Mouse (Mus musculus) heart, postnatal 0 days (tissue): ENCODE data around the gene Tmem44. TPM values are rescaled to one million over a fixed set of nuclear protein-coding genes. Genes with fewer than 3 reads are reported as not detected.
A peak's percentile ranks its signal among the peaks of the same experiment; 100 is the strongest.

Experiments
- ATAC-seq: fragments of 200-750 bp; cut with Nextera tagmentation; 2 replicates; pipeline ENCODE4 v1.8.0; 2017; ENCODE audit warnings: low read depth, moderate number of reproducible peaks, moderate library complexity; ENCODE audit not compliant: insufficient read depth
- DNase-seq: peaks from one replicate; pipeline ENCODE4 v3.0.0-alpha.2; 2016; ENCODE audit warnings: low spot score
- H3K27ac ChIP-seq: fragments of 300-500 bp; sonication (generic); 2 replicates; pipeline ENCODE4 v1.5.1; 2014; ENCODE audit warnings: low read depth, mild to moderate bottlenecking
- H3K27me3 ChIP-seq: fragments of 300-500 bp; sonication (generic); 2 replicates; pipeline ENCODE4 v1.6.1; 2014; ENCODE audit warnings: low read length, mixed read lengths; ENCODE audit not compliant: control insufficient read depth, insufficient read depth
- H3K36me3 ChIP-seq: fragments of 300-500 bp; sonication (generic); replicated peaks from 2 replicates; pipeline ENCODE4 v1.6.1; 2014; ENCODE audit warnings: low read length, mixed read lengths; ENCODE audit not compliant: control insufficient read depth, insufficient read depth
- H3K4me1 ChIP-seq: fragments of 300-500 bp; sonication (generic); 2 replicates; pipeline ENCODE4 v1.6.1; 2014; ENCODE audit warnings: antibody characterized with exemption; ENCODE audit not compliant: control insufficient read depth, insufficient read depth
- H3K4me2 ChIP-seq: fragments of 300-500 bp; sonication (generic); 2 replicates; pipeline ENCODE4 v1.6.1; 2014; ENCODE audit warnings: low read depth, mild to moderate bottlenecking, low read length, moderate library complexity
- H3K4me3 ChIP-seq: fragments of 300-500 bp; sonication (generic); 2 replicates; pipeline ENCODE4 v1.5.1; 2014; ENCODE audit warnings: low read depth, low read length
- H3K9ac ChIP-seq: fragments of 300-500 bp; sonication (generic); replicated peaks from 2 replicates; pipeline ENCODE4 v1.6.1; 2014; ENCODE audit warnings: low read depth, low read length, mixed read lengths
- H3K9me3 ChIP-seq: fragments of 300-500 bp; sonication (generic); replicated peaks from 2 replicates; pipeline ENCODE4 v1.6.1; 2016; ENCODE audit warnings: low read length; ENCODE audit not compliant: control insufficient read depth
- CTCF ChIP-seq: IDR thresholded peaks from 2 replicates; pipeline ENCODE4 v1.5.1; 2016; ENCODE audit warnings: antibody characterized with exemption, control low read depth, low read depth
- EP300 ChIP-seq: IDR thresholded peaks from 2 replicates; pipeline ENCODE4 v1.6.1; 2016; ENCODE audit warnings: antibody characterized with exemption, low read depth
- WGBS: fragments of 180-500 bp; shearing (Covaris S2); extraction: QIAGEN DNeasy Blood & Tissue Kit; methylation state at CpG from one replicate; pipeline ENCODE4 v1.1.7; 2014; 5-methylcytosine and 5-hydroxymethylcytosine counted together
- polyA plus RNA-seq: library from polyadenylated mRNA; unstranded; fragments of >200 nt; fragmentation: Nextera tagmentation; extraction: Ambion mirVana; gene quantifications from 2 replicates; pipeline ENCODE4 v1.2.1, GENCODE M21; 2015
- total RNA-seq: library from RNA; depleted of rRNA; stranded (reverse); fragments of >200 nt; gene quantifications from 2 replicates; pipeline ENCODE4 v1.2.3, GENCODE M21; 2014; ENCODE audit warnings: low replicate concordance

Tmem44 gene
- total and polyA plus RNA-seq, 2 experiments from 2014 or later = 14.6 to 31.1 TPM

DNA sequence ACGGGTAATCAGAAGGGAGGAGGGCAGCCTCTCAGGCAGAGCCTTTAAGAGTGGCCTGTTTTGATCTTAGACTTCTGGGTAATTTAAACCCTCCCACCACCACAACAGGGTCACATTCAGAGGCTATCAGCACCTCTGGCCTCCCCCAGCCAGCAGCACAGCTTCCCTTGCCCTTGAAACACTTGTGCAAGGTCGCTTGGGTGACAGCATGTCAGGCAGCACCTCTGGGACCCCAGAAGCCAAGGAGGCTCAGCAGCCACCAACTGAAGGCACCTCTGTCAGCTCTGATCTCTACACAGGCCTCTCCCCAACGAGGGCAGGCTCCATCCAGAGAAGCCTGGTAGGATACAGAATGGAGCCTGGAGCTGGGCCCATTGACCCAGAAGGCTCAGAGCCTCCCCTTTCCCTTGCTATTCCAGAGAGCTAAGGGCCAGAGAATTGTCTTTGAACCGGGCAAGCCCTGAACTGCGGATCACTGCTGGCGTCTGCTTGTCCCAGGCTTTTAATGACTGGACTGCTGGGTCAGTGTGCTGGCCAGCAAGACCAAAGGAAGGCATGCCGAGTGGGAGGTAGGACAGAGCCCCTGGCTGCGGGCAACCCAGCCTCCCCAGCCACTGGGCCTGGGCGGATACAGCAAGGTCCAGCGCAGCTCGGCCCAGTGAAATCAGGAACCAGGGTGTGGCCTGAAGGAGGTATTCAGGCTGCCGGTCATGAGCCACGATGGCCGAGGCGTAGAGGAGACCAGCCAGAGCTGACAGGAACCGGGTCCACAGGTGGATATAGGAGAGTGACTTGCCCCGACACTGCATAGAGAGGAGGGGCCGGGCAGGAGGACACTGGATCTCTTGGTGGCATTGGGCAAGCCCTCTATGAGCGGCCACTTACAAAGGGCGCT, 10.3 kb downstream of the Tmem44 start:
- Histone ChIP-seq H3K4me3 (peak overlapping the region; percentile 20), H3K36me3 (peaks cover 15% of the 10 kb centered on the region; the same call in 1 of the 2 replicates), H3K4me2 (peak overlapping the region; percentile 47), H3K9ac (peak overlapping the region; percentile 31), H3K27ac (peak overlapping the region; percentile 86), H3K27me3 (no peaks in the 10 kb centered on the region), H3K9me3 (no peaks in the 10 kb centered on the region), H3K4me1 (peaks cover 7% of the 10 kb centered on the region)
- WGBS = 45% methylated on average over 20 of the region's 20 CpGs
- no peak for TF ChIP-seq CTCF
- ATAC-seq = peak; percentile 73
- no peak for DNase-seq

DNA sequence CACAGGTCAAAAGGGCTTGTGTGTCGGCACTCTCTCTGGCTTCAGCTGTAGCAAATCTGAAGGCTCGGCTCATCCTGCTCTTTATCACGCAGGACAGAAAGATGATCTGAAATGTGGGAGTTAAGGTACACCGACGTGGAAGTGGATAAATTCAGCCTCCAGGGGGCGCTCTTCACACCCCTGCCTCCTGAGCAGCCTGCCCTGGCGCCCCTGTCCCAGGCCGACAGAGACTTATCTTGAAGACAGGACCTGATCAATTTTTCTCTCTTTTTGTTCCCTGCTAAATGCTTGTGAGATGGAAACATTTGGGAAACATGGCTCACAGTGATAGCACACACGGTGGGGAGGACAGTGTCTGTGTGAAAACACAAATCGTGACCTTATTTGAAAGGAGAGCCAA, 11.2 kb downstream of the Tmem44 start:
- DNase-seq (no peak), ATAC-seq (peak; percentile 50; the same call in 1 of the 2 replicates)
- 19% methylated on average over 10 of the region's 10 CpGs for WGBS
- H3K27me3 ChIP-seq = no peaks in the 10 kb centered on the region
- no peak overlapping the region for H3K4me3 ChIP-seq
- H3K36me3 ChIP-seq = 0 out of 2 replicates have a peak, but pooled peaks cover 6% of the 10 kb centered on the region
- H3K4me1 ChIP-seq = peaks cover 7% of the 10 kb centered on the region
- TF ChIP-seq CTCF (peak; percentile 76), EP300 (no peak)
- H3K27ac ChIP-seq = peak overlapping the region; percentile 86
- H3K9ac ChIP-seq = no peak overlapping the region
- H3K4me2 ChIP-seq = no peak overlapping the region
- H3K9me3 ChIP-seq = no peaks in the 10 kb centered on the region

DNA sequence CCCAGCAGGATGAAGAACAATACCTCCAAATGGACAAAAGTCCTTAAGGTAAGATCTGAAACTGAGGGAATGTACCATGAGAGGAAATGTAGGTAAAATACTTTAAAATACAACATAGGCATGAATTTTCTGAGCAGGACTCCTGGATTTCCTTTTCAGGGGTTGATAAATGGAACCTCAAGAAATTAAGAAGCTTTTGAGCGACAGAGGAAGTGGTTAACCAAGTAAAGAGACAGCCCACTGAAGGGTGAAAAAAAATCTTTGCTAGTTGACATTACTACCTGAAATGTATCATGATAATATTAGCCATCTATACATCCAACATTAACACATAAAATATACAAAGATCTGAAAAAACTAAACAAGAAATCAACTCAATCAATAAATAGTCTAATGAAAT, 15.6 kb downstream of the Tmem44 start:
- DNase-seq = no peak
- H3K36me3 ChIP-seq = peaks cover 6% of the 10 kb centered on the region; the same call in 1 of the 2 replicates
- ATAC-seq = no peak
- H3K9me3 ChIP-seq = no peaks in the 10 kb centered on the region
- H3K27me3 ChIP-seq = no peaks in the 10 kb centered on the region
- no peak for TF ChIP-seq CTCF
- no peak for TF ChIP-seq EP300
- 97% methylated on average over 1 of the region's 1 CpGs for WGBS
- H3K4me1 ChIP-seq = peaks cover 7% of the 10 kb centered on the region
- no peak overlapping the region for H3K27ac ChIP-seq
- H3K4me3 ChIP-seq = no peak overlapping the region
- H3K4me2 ChIP-seq = no peak overlapping the region
- H3K9ac ChIP-seq = no peak overlapping the region

DNA sequence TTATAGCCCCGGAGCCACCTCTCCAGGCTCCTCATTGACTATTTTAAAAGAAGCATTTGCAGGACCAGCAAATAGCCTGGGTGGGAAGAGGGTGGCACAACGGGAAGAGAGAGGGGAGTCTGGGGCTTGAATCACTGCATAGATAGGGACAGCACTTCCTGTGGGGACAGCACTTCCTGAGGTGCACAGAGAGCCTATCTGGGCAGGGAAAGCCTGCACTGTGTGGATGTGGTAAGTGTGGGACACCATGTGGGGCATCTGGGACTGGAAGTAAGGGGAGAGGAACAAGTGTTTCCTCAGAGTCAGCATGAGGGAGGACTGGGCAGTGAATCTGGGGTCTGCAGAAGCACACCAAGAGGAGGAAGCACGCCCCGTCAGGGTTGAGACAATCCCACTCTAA, 17.1 kb downstream of the Tmem44 start:
- DNase-seq (no peak), ATAC-seq (no peak)
- Histone ChIP-seq H3K4me3 (no peak overlapping the region), H3K9ac (no peak overlapping the region), H3K9me3 (no peaks in the 10 kb centered on the region), H3K36me3 (peaks cover 18% of the 10 kb centered on the region; the same call in 1 of the 2 replicates), H3K4me2 (no peak overlapping the region), H3K27me3 (no peaks in the 10 kb centered on the region), H3K4me1 (peaks cover 7% of the 10 kb centered on the region), H3K27ac (no peak overlapping the region)
- WGBS = 44% methylated on average over 4 of the region's 4 CpGs
- TF ChIP-seq CTCF (no peak), EP300 (no peak)

DNA sequence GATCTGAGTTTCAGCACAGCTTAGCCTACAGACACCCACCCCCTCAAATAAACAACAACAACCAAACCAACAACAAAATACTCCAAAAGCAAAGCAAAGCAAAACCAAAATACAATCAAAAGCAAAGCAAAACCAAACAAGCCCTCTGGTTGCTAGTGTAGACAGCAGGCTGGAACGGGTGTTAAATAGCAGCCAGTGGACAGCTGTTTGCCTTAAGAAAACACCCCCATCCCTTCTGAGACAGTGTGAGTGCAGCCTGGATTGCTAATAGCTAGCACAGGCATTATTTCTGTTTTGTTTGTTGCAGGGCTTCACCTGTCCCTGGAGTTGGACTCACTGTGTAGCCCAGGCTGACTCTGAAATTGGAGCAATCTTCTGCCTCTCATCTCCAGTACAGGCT, 17.7 kb downstream of the Tmem44 start:
- H3K4me1 ChIP-seq = peaks cover 7% of the 10 kb centered on the region
- no peak overlapping the region for H3K4me2 ChIP-seq
- H3K27me3 ChIP-seq = no peaks in the 10 kb centered on the region
- no peak overlapping the region for H3K27ac ChIP-seq
- DNase-seq (no peak), ATAC-seq (no peak)
- 57% methylated on average over 1 of the region's 1 CpGs for WGBS
- peaks cover 23% of the 10 kb centered on the region; the same call in 1 of the 2 replicates for H3K36me3 ChIP-seq
- no peaks in the 10 kb centered on the region for H3K9me3 ChIP-seq
- H3K9ac ChIP-seq = no peak overlapping the region
- TF ChIP-seq CTCF = no peak
- TF ChIP-seq EP300 = no peak
- H3K4me3 ChIP-seq = no peak overlapping the region
